Comparison of ENCODE assay signal across 19 mouse cellular contexts in genomic region chr19:53191867-53192487, GRCm38 (mm10). TPM values are rescaled to one million over a fixed set of nuclear protein-coding genes. Genes with fewer than 3 reads are reported as not detected.
A peak's percentile ranks its signal among the peaks of the same experiment; 100 is the strongest.
DNase-seq lines count a peak whose midpoint lies in the region; ATAC-seq and TF ChIP-seq lines count a peak whose summit lies in the region.
"Had no signal": no experiment of that assay in that cellular context is flagged by ENCODE, and none has a peak within 500 bp of the region (broad histone marks: within the 10 kb centered on the region; RNA-seq: fewer than 3 reads in every experiment).

No protein-coding gene starts in this region.

- H3K4me3 ChIP-seq in lung, embryonic 14.5 days (ENCODE audit: low read depth, low read length), result no peak overlapping the region
- H3K4me3 ChIP-seq in liver, embryonic 12.5 days, result no peak overlapping the region
- no peak overlapping the region for H3K4me3 ChIP-seq in stomach, embryonic 16.5 days (replicated peaks; ENCODE audit: low read length)
- H3K4me3 ChIP-seq in intestine, postnatal 0 days (ENCODE audit: low read depth, low read length), result no peak overlapping the region
- no peak overlapping the region for H3K4me3 ChIP-seq in midbrain, embryonic 13.5 days (replicated peaks)
- H3K4me3 ChIP-seq: hindbrain, embryonic 10.5 days; midbrain, embryonic 15.5 days; neural tube, embryonic 12.5 days had no signal

- no peak overlapping the region for H3K9ac ChIP-seq in lung, embryonic 14.5 days
- peak overlapping the region; percentile 25; the same call in 1 of the 2 replicates for H3K9ac ChIP-seq in liver, embryonic 12.5 days
- no peak overlapping the region for H3K9ac ChIP-seq in stomach, embryonic 16.5 days (ENCODE audit: low read length)
- H3K9ac ChIP-seq in intestine, postnatal 0 days (ENCODE audit: low read depth, low read length), result no peak overlapping the region
- H3K9ac ChIP-seq in midbrain, embryonic 13.5 days (replicated peaks), result no peak overlapping the region
- H3K9ac ChIP-seq: midbrain, embryonic 15.5 days; neural tube, embryonic 12.5 days had no signal

- WGBS in lung, embryonic 14.5 days, result 40% methylated on average over 6 of the region's 6 CpGs
- 33% methylated on average over 6 of the region's 6 CpGs for WGBS in liver, embryonic 12.5 days (ENCODE audit: insufficient replicate concordance)
- 44% methylated on average over 6 of the region's 6 CpGs for WGBS in stomach, embryonic 16.5 days
- WGBS in intestine, postnatal 0 days, result 46% methylated on average over 6 of the region's 6 CpGs
- 78% methylated on average over 6 of the region's 6 CpGs for WGBS in midbrain, embryonic 13.5 days

- no peaks in the 10 kb centered on the region for H3K27me3 ChIP-seq in lung, embryonic 14.5 days (ENCODE audit: insufficient read depth, low read length)
- H3K27me3 ChIP-seq in liver, embryonic 12.5 days (replicated peaks), result no peaks in the 10 kb centered on the region
- H3K27me3 ChIP-seq in stomach, embryonic 16.5 days (ENCODE audit: control insufficient read depth, insufficient read depth, low read length), result no peaks in the 10 kb centered on the region
- H3K27me3 ChIP-seq in intestine, postnatal 0 days (replicated peaks; ENCODE audit: control insufficient read depth, insufficient read depth, low read length), result no peaks in the 10 kb centered on the region
- no peaks in the 10 kb centered on the region for H3K27me3 ChIP-seq in midbrain, embryonic 13.5 days
- H3K27me3 ChIP-seq: CH12.LX; midbrain, embryonic 15.5 days; neural tube, embryonic 12.5 days; Patski had no signal

- no peaks in the 10 kb centered on the region for H3K9me3 ChIP-seq in lung, embryonic 14.5 days (ENCODE audit: low read depth, low read length)
- no peaks in the 10 kb centered on the region for H3K9me3 ChIP-seq in liver, embryonic 12.5 days (replicated peaks)
- no peaks in the 10 kb centered on the region for H3K9me3 ChIP-seq in stomach, embryonic 16.5 days (replicated peaks; ENCODE audit: control insufficient read depth, low read length)
- H3K9me3 ChIP-seq in intestine, postnatal 0 days (ENCODE audit: control insufficient read depth), result no peaks in the 10 kb centered on the region
- H3K9me3 ChIP-seq in midbrain, embryonic 13.5 days, result no peaks in the 10 kb centered on the region
- H3K9me3 ChIP-seq: hindbrain, embryonic 10.5 days; midbrain, embryonic 15.5 days; neural tube, embryonic 12.5 days had no signal

- H3K4me2 ChIP-seq in lung, embryonic 14.5 days, result no peak overlapping the region
- peak overlapping the region; percentile 36 for H3K4me2 ChIP-seq in liver, embryonic 12.5 days
- no peak overlapping the region for H3K4me2 ChIP-seq in stomach, embryonic 16.5 days (ENCODE audit: low read depth, low read length)
- H3K4me2 ChIP-seq in intestine, postnatal 0 days (replicated peaks; ENCODE audit: low read depth), result no peak overlapping the region
- H3K4me2 ChIP-seq in midbrain, embryonic 13.5 days (replicated peaks), result no peak overlapping the region
- H3K4me2 ChIP-seq: midbrain, embryonic 15.5 days; neural tube, embryonic 12.5 days had no signal

- no peak for ATAC-seq in lung, embryonic 14.5 days (ENCODE audit: insufficient read depth)
- ATAC-seq in liver, embryonic 12.5 days, result peak; percentile 81
- ATAC-seq in stomach, embryonic 16.5 days (ENCODE audit: insufficient read depth, low FRiP score), result no peak
- no peak for ATAC-seq in intestine, postnatal 0 days
- ATAC-seq in midbrain, embryonic 13.5 days, result no peak
- ATAC-seq: intestine, embryonic 16.5 days; midbrain, embryonic 15.5 days; Patski had no signal

- peak overlapping the region; percentile 33 for H3K27ac ChIP-seq in lung, embryonic 14.5 days (ENCODE audit: low read depth)
- H3K27ac ChIP-seq in liver, embryonic 12.5 days, result peak overlapping the region; percentile 73
- H3K27ac ChIP-seq in stomach, embryonic 16.5 days (ENCODE audit: low read length), result peak overlapping the region; percentile 66
- no peak overlapping the region for H3K27ac ChIP-seq in intestine, postnatal 0 days (ENCODE audit: low read depth, low read length)
- no peak overlapping the region for H3K27ac ChIP-seq in midbrain, embryonic 13.5 days
- H3K27ac ChIP-seq: hindbrain, embryonic 10.5 days; midbrain, embryonic 15.5 days; neural tube, embryonic 12.5 days had no signal

- H3K4me1 ChIP-seq in lung, embryonic 14.5 days (ENCODE audit: insufficient read depth), result peaks cover 9% of the 10 kb centered on the region; the same call in 1 of the 2 replicates
- H3K4me1 ChIP-seq in liver, embryonic 12.5 days, result peaks cover 92% of the 10 kb centered on the region
- H3K4me1 ChIP-seq in stomach, embryonic 16.5 days (ENCODE audit: control insufficient read depth, insufficient read depth, low read length), result peaks cover 36% of the 10 kb centered on the region
- H3K4me1 ChIP-seq in intestine, postnatal 0 days (replicated peaks; ENCODE audit: control insufficient read depth, insufficient read depth, low read length), result peaks cover 8% of the 10 kb centered on the region; the same call in 1 of the 2 replicates
- H3K4me1 ChIP-seq in midbrain, embryonic 13.5 days (replicated peaks), result peaks cover 4% of the 10 kb centered on the region; the same call in 1 of the 2 replicates
- H3K4me1 ChIP-seq: midbrain, embryonic 15.5 days had no signal

- no peak for TF ChIP-seq CTCF in lung, embryonic 14.5 days (IDR thresholded peaks at IDR 0.05; ENCODE audit: low read depth)
- no peak for TF ChIP-seq CTCF in intestine, postnatal 0 days (IDR thresholded peaks at IDR 0.05; ENCODE audit: low read depth)

- DNase-seq in lung, embryonic 14.5 days, result peak; percentile 41
- DNase-seq in lung, postnatal 25 days (ENCODE audit: low spot score), result no peak
- DNase-seq in forelimb bud, embryonic 11.5 days (ENCODE audit: low read depth, low spot score), result peak; percentile 37
- DNase-seq in gastrocnemius, postnatal 4 days (ENCODE audit: low spot score in 2 of 2), result no peak
- DNase-seq: cerebellum, adult 11-12 months; kidney, postnatal 36 days; layer of hippocampus, postnatal 36 days; lung, postnatal 10 days; thymus, postnatal 4 days had no signal

- peaks cover 5% of the 10 kb centered on the region; the same call in 1 of the 2 replicates for H3K36me3 ChIP-seq in lung, embryonic 14.5 days (ENCODE audit: insufficient read depth)
- 0 out of 2 replicates have a peak, but pooled peaks cover 4% of the 10 kb centered on the region for H3K36me3 ChIP-seq in liver, embryonic 12.5 days
- no peaks in the 10 kb centered on the region for H3K36me3 ChIP-seq in stomach, embryonic 16.5 days (ENCODE audit: control insufficient read depth, insufficient read depth, low read length)
- H3K36me3 ChIP-seq in intestine, postnatal 0 days (ENCODE audit: control insufficient read depth, insufficient read depth), result no peaks in the 10 kb centered on the region
- H3K36me3 ChIP-seq in midbrain, embryonic 13.5 days, result no peaks in the 10 kb centered on the region
- H3K36me3 ChIP-seq: midbrain, embryonic 15.5 days; neural tube, embryonic 12.5 days had no signal

RNA-seq across cellular contexts. Expression of gene Add3, which starts 51.7 kb away (rescaled TPM):
- polyA plus RNA-seq in lung, embryonic 14.5 days (2014; fragmentation: Nextera tagmentation; extraction: Ambion mirVana), result 119 and 123 TPM in 2 replicates
- 42.1 and 42.2 TPM in 2 replicates for polyA plus RNA-seq in liver, embryonic 12.5 days (2016; fragmentation: Nextera tagmentation; extraction: Ambion mirVana)
- 82.6 and 84.9 TPM in 2 replicates for polyA plus RNA-seq in stomach, embryonic 16.5 days (2015; fragmentation: Nextera tagmentation; extraction: Ambion mirVana)
- 10 to 100 TPM; 76.6 to 85.1 TPM for total RNA-seq in gastrocnemius, postnatal 4 days (2021)
- 46.8 and 50.9 TPM in 2 replicates for polyA plus RNA-seq in intestine, postnatal 0 days (2015; fragmentation: Nextera tagmentation; extraction: Ambion mirVana)
- polyA plus RNA-seq in midbrain, embryonic 13.5 days (2015; fragmentation: Nextera tagmentation; extraction: Ambion mirVana), result 25.1 and 27.1 TPM in 2 replicates

Comparison
In these comparisons a context has a peak if more than half of its experiments do, and no peak if none do; other contexts are left out.
1. DNase-seq: peak in lung, embryonic 14.5 days (single experiment) and forelimb bud, embryonic 11.5 days (single experiment); none in lung, postnatal 25 days (single experiment) and gastrocnemius, postnatal 4 days (0 of 2).
2. H3K27ac ChIP-seq: peak in lung, embryonic 14.5 days (single experiment), liver, embryonic 12.5 days (single experiment) and stomach, embryonic 16.5 days (single experiment); none in intestine, postnatal 0 days (single experiment) and midbrain, embryonic 13.5 days (single experiment).